Mouse (Mus musculus) midbrain, embryonic 10.5 days (tissue): ENCODE data around the gene Zfp526. TPM values are rescaled to one million over a fixed set of nuclear protein-coding genes. Genes with fewer than 3 reads are reported as not detected.

ENCODE experiments used
- DNase-seq: peaks from one replicate; pipeline ENCODE4 v3.0.0-alpha.2; 2017; ENCODE audit warnings: low spot score
- H3K27ac ChIP-seq: fragments of 300-500 bp; sonication (generic); replicated peaks from 2 replicates; pipeline ENCODE4 v1.5.1; 2016; ENCODE audit warnings: mild to moderate bottlenecking
- H3K27me3 ChIP-seq: fragments of 300-500 bp; sonication (generic); 2 replicates; pipeline ENCODE4 v1.6.1; 2016; ENCODE audit warnings: low read depth, mild to moderate bottlenecking; ENCODE audit not compliant: poor library complexity, severe bottlenecking
- H3K36me3 ChIP-seq: fragments of 300-500 bp; sonication (generic); 2 replicates; pipeline ENCODE4 v1.6.1; 2016; ENCODE audit warnings: mild to moderate bottlenecking, moderate library complexity
- H3K4me1 ChIP-seq: fragments of 300-500 bp; sonication (generic); 2 replicates; pipeline ENCODE4 v1.6.1; 2016
- H3K4me3 ChIP-seq: fragments of 300-500 bp; sonication (generic); 2 replicates; pipeline ENCODE4 v1.5.1; 2016; ENCODE audit warnings: mild to moderate bottlenecking, moderate library complexity
- H3K9me3 ChIP-seq: fragments of 300-500 bp; sonication (generic); replicated peaks from 2 replicates; pipeline ENCODE4 v1.6.1; 2016; ENCODE audit warnings: mild to moderate bottlenecking
- WGBS: fragments of 180-500 bp; shearing (Covaris S2); methylation state at CpG from one replicate; pipeline ENCODE4 v1.1.7; 2016; 5-methylcytosine and 5-hydroxymethylcytosine counted together
- polyA plus RNA-seq: library from polyadenylated mRNA; unstranded; fragments of >200 nt; fragmentation: Nextera tagmentation; extraction: Ambion mirVana; gene quantifications from 2 replicates; pipeline ENCODE4 v1.2.1, GENCODE M21; 2016

Gene Zfp526
- polyA plus RNA-seq, 1 experiment from 2014 or later, result 2.7 TPM

GRCm38 (mm10) chr7:25267751-25268463 lies 46.7 kb downstream of the Zfp526 start:
- H3K9me3 ChIP-seq, result no peaks in the 10 kb centered on the region
- H3K27ac ChIP-seq, result peak overlapping the region; percentile 97
- H3K36me3 ChIP-seq, result peaks cover 20% of the 10 kb centered on the region
- H3K4me3 ChIP-seq, result peak overlapping the region; percentile 90
- DNase-seq, result peak; percentile 98
- peaks cover 44% of the 10 kb centered on the region for H3K4me1 ChIP-seq
- WGBS, result under 1% methylated on average over 33 of the region's 33 CpGs
- peaks cover 6% of the 10 kb centered on the region; the same call in 1 of the 2 replicates for H3K27me3 ChIP-seq

GRCm38 (mm10) chr7:25268588-25268987 lies 47.4 kb downstream of the Zfp526 start:
- WGBS, result 5% methylated on average over 7 of the region's 7 CpGs
- no peak for DNase-seq
- peaks cover 27% of the 10 kb centered on the region for H3K36me3 ChIP-seq

GRCm38 (mm10) chr7:25269029-25269428 lies 47.8 kb downstream of the Zfp526 start:
- DNase-seq, result no peak
- WGBS, result 40% methylated on average over 4 of the region's 4 CpGs
- peaks cover 6% of the 10 kb centered on the region; the same call in 1 of the 2 replicates for H3K27me3 ChIP-seq
- H3K4me3 ChIP-seq, result peak overlapping the region; percentile 90
- H3K36me3 ChIP-seq, result peaks cover 31% of the 10 kb centered on the region
- peak overlapping the region; percentile 97 for H3K27ac ChIP-seq
- no peaks in the 10 kb centered on the region for H3K9me3 ChIP-seq
- peaks cover 40% of the 10 kb centered on the region for H3K4me1 ChIP-seq

More at GRCm38 (mm10) chr7:25268588-25268987, 47.4 kb downstream of the Zfp526 start:
- Histone ChIP-seq H3K9me3 (no peaks in the 10 kb centered on the region), H3K27me3 (peaks cover 6% of the 10 kb centered on the region; the same call in 1 of the 2 replicates), H3K4me1 (peaks cover 44% of the 10 kb centered on the region), H3K4me3 (peak overlapping the region; percentile 90), H3K27ac (peak overlapping the region; percentile 97)

- Histone ChIP-seq H3K27ac (peak overlapping the region; percentile 39; the same call in 1 of the 2 replicates), H3K4me1 (peaks cover 37% of the 10 kb centered on the region), H3K27me3 (peaks cover 4% of the 10 kb centered on the region; the same call in 1 of the 2 replicates), H3K4me3 (peak overlapping the region; percentile 90), H3K36me3 (peaks cover 32% of the 10 kb centered on the region), H3K9me3 (no peaks in the 10 kb centered on the region)
- 92% methylated on average over 8 of the region's 8 CpGs for WGBS
- no peak for DNase-seq
These were observed 48.5 kb downstream of the Zfp526 start for GRCm38 (mm10) chr7:25269545-25270271.

- WGBS, result 91% methylated on average over 35 of the region's 35 CpGs
- Histone ChIP-seq H3K4me3 (peak overlapping the region; percentile 2; the same call in 1 of the 2 replicates), H3K36me3 (peaks cover 32% of the 10 kb centered on the region), H3K27me3 (no peaks in the 10 kb centered on the region), H3K9me3 (no peaks in the 10 kb centered on the region), H3K4me1 (peaks cover 46% of the 10 kb centered on the region), H3K27ac (0 out of 2 replicates have a peak overlapping the region, but pooled peaks have one; percentile 39)
- DNase-seq, result no peak
These were observed 49.7 kb downstream of the Zfp526 start for GRCm38 (mm10) chr7:25270652-25271633.

GRCm38 (mm10) chr7:25271651-25272444 lies 50.6 kb downstream of the Zfp526 start:
- H3K4me1 ChIP-seq, result peaks cover 43% of the 10 kb centered on the region
- H3K4me3 ChIP-seq, result 0 out of 2 replicates have a peak overlapping the region, but pooled peaks have one; percentile 18
- H3K36me3 ChIP-seq, result peaks cover 32% of the 10 kb centered on the region
- no peak overlapping the region for H3K27ac ChIP-seq
- WGBS, result 87% methylated on average over 30 of the region's 30 CpGs
- no peak for DNase-seq
- no peaks in the 10 kb centered on the region for H3K27me3 ChIP-seq
- no peaks in the 10 kb centered on the region for H3K9me3 ChIP-seq

GRCm38 (mm10) chr7:25272445-25273258 lies 51.4 kb downstream of the Zfp526 start:
- H3K4me3 ChIP-seq, result 0 out of 2 replicates have a peak overlapping the region, but pooled peaks have one; percentile 18
- H3K27me3 ChIP-seq, result no peaks in the 10 kb centered on the region
- no peak overlapping the region for H3K27ac ChIP-seq
- peaks cover 45% of the 10 kb centered on the region for H3K4me1 ChIP-seq
- peaks cover 32% of the 10 kb centered on the region for H3K36me3 ChIP-seq
- no peak for DNase-seq
- 92% methylated on average over 38 of the region's 38 CpGs for WGBS
- no peaks in the 10 kb centered on the region for H3K9me3 ChIP-seq

GRCm38 (mm10) chr7:25273259-25274241 lies 52.3 kb downstream of the Zfp526 start:
- Histone ChIP-seq H3K27ac (no peak overlapping the region), H3K36me3 (peaks cover 32% of the 10 kb centered on the region), H3K4me1 (peaks cover 51% of the 10 kb centered on the region), H3K4me3 (no peak overlapping the region), H3K9me3 (no peaks in the 10 kb centered on the region), H3K27me3 (no peaks in the 10 kb centered on the region)
- DNase-seq, result no peak
- WGBS, result 92% methylated on average over 22 of the region's 22 CpGs

- H3K27me3 ChIP-seq, result no peaks in the 10 kb centered on the region
- H3K27ac ChIP-seq, result no peak overlapping the region
- no peak for DNase-seq
- peaks cover 32% of the 10 kb centered on the region for H3K36me3 ChIP-seq
- no peaks in the 10 kb centered on the region for H3K9me3 ChIP-seq
- H3K4me3 ChIP-seq, result no peak overlapping the region
- 72% methylated on average over 5 of the region's 5 CpGs for WGBS
- H3K4me1 ChIP-seq, result peaks cover 51% of the 10 kb centered on the region
These were observed 53.3 kb downstream of the Zfp526 start for GRCm38 (mm10) chr7:25274571-25274970.

GRCm38 (mm10) chr7:25274996-25275395 lies 53.8 kb downstream of the Zfp526 start:
- H3K9me3 ChIP-seq, result no peaks in the 10 kb centered on the region
- 88% methylated on average over 3 of the region's 3 CpGs for WGBS
- DNase-seq, result no peak
- H3K4me3 ChIP-seq, result no peak overlapping the region
- no peak overlapping the region for H3K27ac ChIP-seq
- no peaks in the 10 kb centered on the region for H3K27me3 ChIP-seq
- peaks cover 32% of the 10 kb centered on the region for H3K36me3 ChIP-seq
- H3K4me1 ChIP-seq, result peaks cover 51% of the 10 kb centered on the region
